Mouse (Mus musculus) common myeloid progenitor, adult 5-6 weeks (primary cell): ENCODE data around the gene Nsun6. TPM values are rescaled to one million over a fixed set of nuclear protein-coding genes. Genes with fewer than 3 reads are reported as not detected.
A peak's percentile ranks its signal among the peaks of the same experiment; 100 is the strongest.

ENCODE experiments used
- ATAC-seq: replicated peaks from 2 replicates; pipeline ENCODE4 v1.8.0; 2016; ENCODE audit warnings: low read depth, mild to moderate bottlenecking, moderate TSS enrichment, inconsistent platforms; ENCODE audit not compliant: poor library complexity, severe bottlenecking
- total RNA-seq: library from RNA; stranded (forward); fragments of 200-1000, 187-1606 nt; gene quantifications from 2 replicates; pipeline ENCODE4 v1.2.3, GENCODE M21; 2017

The Nsun6 gene
- total RNA-seq, 1 experiment from 2014 or later = 23.5 TPM

GRCm38 (mm10) chr2:14997836-14998235, 57.0 kb downstream of the Nsun6 start:
- ATAC-seq = no peak

- no peak for ATAC-seq
Observed at GRCm38 (mm10) chr2:14996036-14996435, 58.8 kb downstream of the Nsun6 start.

GRCm38 (mm10) chr2:14992531-14992930, 62.3 kb downstream of the Nsun6 start:
- no peak for ATAC-seq

- no peak for ATAC-seq
Observed at GRCm38 (mm10) chr2:14989350-14989749, 65.5 kb downstream of the Nsun6 start.

- no peak for ATAC-seq
Observed at GRCm38 (mm10) chr2:14988451-14988850, 66.4 kb downstream of the Nsun6 start.

- no peak for ATAC-seq
Observed at GRCm38 (mm10) chr2:14984029-14984428, 70.8 kb downstream of the Nsun6 start.

GRCm38 (mm10) chr2:14961493-14961892, 93.4 kb downstream of the Nsun6 start:
- ATAC-seq = peak; percentile 57

- peak; percentile 93 for ATAC-seq
Observed at GRCm38 (mm10) chr2:14960963-14961488, 93.8 kb downstream of the Nsun6 start.

GRCm38 (mm10) chr2:14953090-14953489, 101.8 kb downstream of the Nsun6 start:
- ATAC-seq = no peak

Other genes starting within 250 kb of the Nsun6 start
- 17.7 and 24.9 TPM in 2 replicates for gene Arl5b, start 5.7 kb downstream of the Nsun6 start, total RNA-seq